Mouse (Mus musculus) cerebellum, adult 2 months (tissue): ENCODE measurements around the gene Guk1. TPM values are rescaled to one million over a fixed set of nuclear protein-coding genes. Genes with fewer than 3 reads are reported as not detected.

Source experiments
- DNase-seq, 2 experiments: peaks; one replicate each; pipeline ENCODE4 v3.0.0; 2021
- H3K27ac ChIP-seq: fragments of 200-500 bp; 2 replicates; pipeline ENCODE4 v1.5.1; 2012; ENCODE audit warnings: low read length, control low read depth, inconsistent platforms; ENCODE audit not compliant: insufficient read depth
- H3K27me3 ChIP-seq: fragments of 200-500 bp; 2 replicates; pipeline ENCODE4 v1.6.1; 2012; ENCODE audit warnings: inconsistent platforms, mild to moderate bottlenecking, low read length, moderate library complexity; ENCODE audit not compliant: control insufficient read depth, insufficient read depth
- H3K4me1 ChIP-seq: fragments of 200-500 bp; 2 replicates; pipeline ENCODE4 v1.6.1; 2011; ENCODE audit warnings: low read length; ENCODE audit not compliant: control insufficient read depth, insufficient read depth
- H3K4me3 ChIP-seq: fragments of 200-500 bp; replicated peaks from 2 replicates; pipeline ENCODE3; 2011; ENCODE audit warnings: mild to moderate bottlenecking, low read depth, low read length, control low read depth; ENCODE audit not compliant: insufficient read depth
- CTCF ChIP-seq: fragments of 200-500 bp; IDR thresholded peaks from 2 replicates; pipeline ENCODE4 v1.5.1; 2011; ENCODE audit warnings: low read depth, mild to moderate bottlenecking, control low read depth, low read length, moderate library complexity, borderline replicate concordance; ENCODE audit not compliant: insufficient read depth
- POLR2A ChIP-seq: fragments of 200-500 bp; IDR thresholded peaks from 2 replicates; pipeline ENCODE4 v1.6.1; 2011; ENCODE audit warnings: low read length, control low read depth, borderline replicate concordance; ENCODE audit not compliant: insufficient read depth
- WGBS: fragments of 180-500 bp; shearing (Covaris S2); methylation state at CpG from one replicate; pipeline ENCODE4 v1.1.7; 2018; 5-methylcytosine and 5-hydroxymethylcytosine counted together
- polyA plus RNA-seq: library from polyadenylated mRNA; depleted of rRNA; stranded (reverse); fragments of >200 nt; gene quantifications from 2 replicates; pipeline ENCODE4 v1.2.3, GENCODE M21; 2012; rRNA removed

Gene Guk1
- 207 and 235 TPM in 2 replicates for polyA plus RNA-seq

- Histone ChIP-seq H3K4me1 (peaks cover 15% of the 10 kb centered on the region), H3K4me3 (peak within 1 kb of the TSS; percentile 69), H3K27ac (peak within 1 kb of the TSS; percentile 22), H3K27me3 (no peaks in the 10 kb centered on the region)
- DNase-seq: no peak
- WGBS: 4% methylated on average over 16 of the region's 16 CpGs
- TF ChIP-seq POLR2A: no peak
- TF ChIP-seq CTCF: no peak
Measured at GRCm38 (mm10) chr11:59192059-59192386, at the start of gene Guk1. Guk1 (minus strand) TSS chr11:59192212.

- H3K27ac ChIP-seq: no peak overlapping the region
- no peak for TF ChIP-seq POLR2A
- TF ChIP-seq CTCF: no peak
- H3K27me3 ChIP-seq: no peaks in the 10 kb centered on the region
- no peak overlapping the region for H3K4me3 ChIP-seq
- DNase-seq: no peak
- H3K4me1 ChIP-seq: no peaks in the 10 kb centered on the region
- WGBS: 50% methylated on average over 4 of the region's 4 CpGs
Measured at GRCm38 (mm10) chr11:59239796-59240195, 47.8 kb upstream of the Guk1 start.

DNA sequence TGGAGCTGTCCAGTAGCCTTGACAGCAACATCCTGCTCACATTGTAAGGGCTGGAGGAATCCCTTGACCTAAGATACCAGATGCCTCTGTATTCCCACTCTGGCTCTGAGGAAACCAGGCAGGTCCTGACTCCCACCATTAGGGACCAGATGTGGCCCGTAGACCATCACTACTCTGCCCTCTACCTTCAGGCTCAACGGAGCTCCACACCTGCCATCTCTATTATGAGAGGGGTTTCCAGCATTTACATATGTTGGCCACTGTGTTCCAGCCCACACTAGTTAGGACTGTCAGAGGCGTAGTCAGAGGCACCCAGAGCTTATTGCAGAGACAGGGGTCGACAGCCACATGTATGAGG is 47.4 kb upstream of the Guk1 start:
- Histone ChIP-seq H3K4me3 (no peak overlapping the region), H3K4me1 (no peaks in the 10 kb centered on the region), H3K27me3 (no peaks in the 10 kb centered on the region), H3K27ac (no peak overlapping the region)
- WGBS: 56% methylated on average over 4 of the region's 4 CpGs
- no peak for DNase-seq
- TF ChIP-seq CTCF (no peak), POLR2A (no peak)

DNA sequence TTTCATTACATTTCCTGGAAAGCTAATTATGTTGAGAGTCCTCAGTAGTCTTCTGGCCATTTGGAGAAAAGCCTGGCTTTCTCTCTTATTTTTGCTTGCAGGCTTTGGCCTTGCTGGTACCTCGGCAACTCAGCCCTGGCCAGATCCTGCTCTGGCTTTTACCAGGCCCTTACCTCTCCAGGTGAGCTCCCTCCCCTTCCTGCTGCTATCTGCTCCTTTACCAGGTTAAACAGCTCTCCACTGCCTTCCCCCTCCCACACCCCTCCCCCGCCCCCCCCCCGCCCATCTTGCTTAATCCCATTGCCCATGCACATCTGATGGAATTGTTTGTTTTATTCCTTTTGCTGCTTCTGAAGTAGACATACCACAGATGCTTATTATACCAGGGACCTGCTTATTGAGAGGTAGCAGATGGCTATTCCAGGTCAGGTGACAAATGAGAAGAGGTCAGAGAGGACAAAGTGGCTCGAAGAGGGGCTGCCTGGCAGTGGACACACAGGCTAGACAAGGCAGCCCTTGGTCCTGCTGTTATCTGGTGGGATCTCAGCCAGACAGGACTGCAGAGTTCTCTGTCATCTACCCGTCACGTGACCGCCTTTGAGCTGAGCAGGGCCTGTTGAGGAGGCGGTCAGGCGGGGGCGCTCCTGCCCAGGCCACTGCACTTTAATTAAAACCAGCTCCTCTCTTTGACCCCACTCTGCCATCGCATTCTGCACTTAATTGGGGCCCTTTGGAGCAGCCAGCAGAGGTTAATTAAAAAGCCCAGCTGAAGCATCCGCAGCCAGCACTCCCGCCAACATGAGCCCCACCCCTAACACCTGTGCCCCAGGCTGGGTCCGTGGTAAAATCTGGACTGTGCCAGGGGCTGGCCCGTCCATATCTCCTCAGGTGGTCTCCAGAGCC is 46.8 kb upstream of the Guk1 start:
- H3K4me3 ChIP-seq: no peak overlapping the region
- no peaks in the 10 kb centered on the region for H3K27me3 ChIP-seq
- DNase-seq: peak; percentile 78 to 83
- 5% methylated on average over 14 of the region's 15 CpGs for WGBS
- TF ChIP-seq CTCF (peak; percentile 69; the same call in 1 of the 2 replicates), POLR2A (no peak)
- H3K27ac ChIP-seq: no peak overlapping the region
- H3K4me1 ChIP-seq: no peaks in the 10 kb centered on the region

DNA sequence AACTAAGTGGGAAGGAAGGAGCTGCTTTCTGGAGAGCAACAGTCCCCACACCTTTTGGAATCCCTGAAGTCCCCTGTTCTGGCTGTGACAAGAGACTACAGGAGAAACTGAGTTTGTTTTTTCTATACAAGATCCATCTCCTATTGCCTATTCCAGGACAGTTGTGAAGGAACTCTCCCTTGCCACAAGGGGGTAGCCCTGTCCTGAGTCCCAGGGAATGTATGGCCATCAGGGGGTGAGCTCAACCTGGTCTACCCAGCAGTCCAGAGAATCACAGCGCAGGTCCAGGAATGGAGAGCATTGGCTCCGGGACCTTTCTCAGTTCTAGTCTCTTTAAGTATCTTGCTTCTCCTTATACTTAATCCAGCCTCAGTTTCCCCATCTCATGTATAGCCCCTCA is 40.8 kb upstream of the Guk1 start:
- no peaks in the 10 kb centered on the region for H3K27me3 ChIP-seq
- H3K4me1 ChIP-seq: peaks cover 6% of the 10 kb centered on the region; the same call in 1 of the 2 replicates
- TF ChIP-seq CTCF: no peak
- no peak for TF ChIP-seq POLR2A
- no peak overlapping the region for H3K27ac ChIP-seq
- WGBS: 74% methylated on average over 2 of the region's 2 CpGs
- no peak for DNase-seq
- no peak overlapping the region for H3K4me3 ChIP-seq

- 17% methylated on average over 7 of the region's 7 CpGs for WGBS
- no peak overlapping the region for H3K27ac ChIP-seq
- no peaks in the 10 kb centered on the region for H3K27me3 ChIP-seq
- H3K4me1 ChIP-seq: peaks cover 11% of the 10 kb centered on the region; the same call in 1 of the 2 replicates
- no peak overlapping the region for H3K4me3 ChIP-seq
- peak; percentile 64 to 73 for DNase-seq
- TF ChIP-seq POLR2A: no peak
- peak; percentile 75 for TF ChIP-seq CTCF
Measured at GRCm38 (mm10) chr11:59230144-59230760, 38.2 kb upstream of the Guk1 start.

DNA sequence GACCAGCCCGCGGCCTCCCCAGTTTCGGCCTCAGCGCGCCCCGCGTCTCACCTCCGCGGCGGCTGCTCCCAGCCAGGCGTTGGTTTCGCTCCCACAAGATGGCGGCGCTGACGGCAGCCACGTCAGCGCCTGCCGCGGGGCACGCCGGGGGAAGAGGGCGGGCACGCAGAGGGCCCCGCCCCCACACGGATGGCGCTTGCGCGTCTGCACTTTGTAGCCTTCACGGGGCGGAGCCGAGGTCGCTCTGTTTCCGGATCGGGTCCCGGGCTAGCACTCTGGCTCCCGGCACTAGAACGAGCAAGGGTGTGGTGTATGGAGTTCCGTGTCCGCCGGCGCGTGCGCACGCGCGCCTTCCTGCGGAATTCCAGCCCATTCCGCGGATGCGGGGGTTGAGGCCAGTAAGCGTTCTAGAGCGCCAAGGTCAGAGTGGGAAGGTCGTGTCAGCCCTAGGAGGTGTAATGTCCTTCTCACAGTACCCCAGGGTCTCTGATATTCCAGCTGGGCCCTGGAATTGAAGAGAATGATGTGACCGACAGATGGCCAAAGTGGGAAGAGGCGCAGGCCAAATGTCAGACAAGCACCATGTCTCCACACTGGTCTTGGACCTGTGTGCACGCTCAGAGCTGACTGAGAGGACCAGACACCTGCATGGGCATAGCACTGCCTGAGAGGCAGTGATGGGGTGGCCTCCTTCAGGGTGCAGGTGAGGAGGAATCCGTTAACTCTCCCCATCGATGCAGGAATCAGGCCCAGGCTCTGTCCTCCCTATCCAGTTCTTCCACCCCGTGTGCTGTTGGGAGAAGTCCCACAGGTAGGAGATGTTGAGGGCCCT is 36.3 kb upstream of the Guk1 start, which contains the start of gene Arf1:
TSS of gene Arf1 (minus strand) at position 149 of the 832 bp plus-strand sequence.
- 5% methylated on average over 59 of the region's 59 CpGs for WGBS
- TF ChIP-seq CTCF: no peak
- peak; percentile 87 for TF ChIP-seq POLR2A
- peak; percentile 97 for DNase-seq
- H3K27me3 ChIP-seq: no peaks in the 10 kb centered on the region
- peaks cover 11% of the 10 kb centered on the region for H3K4me1 ChIP-seq
- H3K4me3 ChIP-seq: peak within 1 kb of the TSS; percentile 75
- peak within 1 kb of the TSS; percentile 88 for H3K27ac ChIP-seq
